Mouse (Mus musculus) limb, embryonic 14.5 days (tissue): ENCODE measurements at regions not wholly inside any gene's neighbourhood (a gene's known extent, or its start where the extent isn't known, plus 50 kb on each side); places are given as distances from the start of the nearest gene placed in this dataset.

Source experiments
- ATAC-seq: fragments of 200-750 bp; cut with Nextera tagmentation; 2 replicates; pipeline ENCODE4 v1.8.0; 2017; ENCODE audit warnings: low read depth, moderate number of reproducible peaks, moderate TSS enrichment; ENCODE audit not compliant: low FRiP score
- DNase-seq: peaks from one replicate; pipeline ENCODE4 v3.0.0-alpha.2; 2015; ENCODE audit warnings: low spot score
- H3K27ac ChIP-seq: fragments of 300-500 bp; sonication (generic); replicated peaks from 2 replicates; pipeline ENCODE4 v1.5.1; 2014; ENCODE audit warnings: low read depth, mild to moderate bottlenecking, low read length, moderate library complexity, mixed read lengths
- H3K27me3 ChIP-seq: fragments of 300-500 bp; sonication (generic); 2 replicates; pipeline ENCODE4 v1.6.1; 2014; ENCODE audit warnings: low read length, mixed read lengths; ENCODE audit not compliant: control insufficient read depth, insufficient read depth
- H3K36me3 ChIP-seq: fragments of 300-500 bp; sonication (generic); 2 replicates; pipeline ENCODE4 v1.6.1; 2014; ENCODE audit warnings: mild to moderate bottlenecking, low read length, moderate library complexity, mixed read lengths; ENCODE audit not compliant: control insufficient read depth, insufficient read depth
- H3K4me1 ChIP-seq: fragments of 300-500 bp; sonication (generic); 2 replicates; pipeline ENCODE4 v1.6.1; 2014; ENCODE audit warnings: antibody characterized with exemption, low read length, mixed read lengths; ENCODE audit not compliant: control insufficient read depth, insufficient read depth
- H3K4me2 ChIP-seq: fragments of 300-500 bp; sonication (generic); replicated peaks from 2 replicates; pipeline ENCODE4 v1.6.1; 2014; ENCODE audit warnings: low read depth, mild to moderate bottlenecking, low read length, moderate library complexity; ENCODE audit not compliant: severe bottlenecking
- H3K4me3 ChIP-seq: fragments of 300-500 bp; sonication (generic); replicated peaks from 2 replicates; pipeline ENCODE4 v1.5.1; 2014; ENCODE audit warnings: low read length
- H3K9ac ChIP-seq: fragments of 300-500 bp; sonication (generic); 2 replicates; pipeline ENCODE4 v1.6.1; 2014; ENCODE audit warnings: mild to moderate bottlenecking, low read depth, low read length, moderate library complexity; ENCODE audit not compliant: severe bottlenecking
- H3K9me3 ChIP-seq: fragments of 300-500 bp; sonication (generic); 2 replicates; pipeline ENCODE4 v1.6.1; 2016; ENCODE audit warnings: low read length; ENCODE audit not compliant: control insufficient read depth
- POLR2A ChIP-seq: fragments of 200-500 bp; IDR thresholded peaks from 2 replicates; pipeline ENCODE4 v1.8.0; 2012; ENCODE audit warnings: inconsistent platforms, mild to moderate bottlenecking, moderate library complexity, borderline replicate concordance; ENCODE audit not compliant: insufficient read depth, insufficient read length; ENCODE audit errors: extremely low read depth
- whole genome bisulfite sequencing: fragments of 180-500 bp; shearing (Covaris S2); extraction: QIAGEN DNeasy Blood & Tissue Kit; methylation state at CpG from one replicate; pipeline ENCODE4 v1.1.7; 2014; 5-methylcytosine and 5-hydroxymethylcytosine counted together

DNA sequence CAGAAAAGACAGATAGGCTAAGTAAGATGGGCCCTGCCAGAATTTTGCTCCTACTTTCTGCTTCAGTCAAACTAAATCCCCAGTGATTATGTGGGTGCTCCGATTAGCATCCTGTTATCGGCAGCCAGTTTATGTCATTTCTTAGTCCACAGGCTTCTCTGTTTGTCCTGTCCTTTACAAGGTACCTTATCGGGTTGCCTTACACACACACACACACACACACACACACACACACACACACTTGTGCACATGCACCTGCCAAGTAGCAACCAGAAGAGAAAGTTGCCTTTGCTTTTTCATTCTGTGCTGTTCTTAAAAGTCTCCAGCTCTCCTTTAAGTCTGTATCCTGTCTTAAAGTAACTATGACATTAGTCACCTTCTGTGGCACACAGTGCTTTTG, 235.8 kb upstream of the Ankrd55 start:
- no peak for DNase-seq
- Histone ChIP-seq H3K4me3 (no peak overlapping the region), H3K9ac (no peak overlapping the region), H3K4me1 (no peaks in the 10 kb centered on the region), H3K4me2 (no peak overlapping the region), H3K36me3 (no peaks in the 10 kb centered on the region), H3K27me3 (no peaks in the 10 kb centered on the region), H3K9me3 (no peaks in the 10 kb centered on the region), H3K27ac (no peak overlapping the region)
- no peak for TF ChIP-seq POLR2A
- no peak for ATAC-seq
- 86% methylated on average over 3 of the region's 3 CpGs for WGBS

DNA sequence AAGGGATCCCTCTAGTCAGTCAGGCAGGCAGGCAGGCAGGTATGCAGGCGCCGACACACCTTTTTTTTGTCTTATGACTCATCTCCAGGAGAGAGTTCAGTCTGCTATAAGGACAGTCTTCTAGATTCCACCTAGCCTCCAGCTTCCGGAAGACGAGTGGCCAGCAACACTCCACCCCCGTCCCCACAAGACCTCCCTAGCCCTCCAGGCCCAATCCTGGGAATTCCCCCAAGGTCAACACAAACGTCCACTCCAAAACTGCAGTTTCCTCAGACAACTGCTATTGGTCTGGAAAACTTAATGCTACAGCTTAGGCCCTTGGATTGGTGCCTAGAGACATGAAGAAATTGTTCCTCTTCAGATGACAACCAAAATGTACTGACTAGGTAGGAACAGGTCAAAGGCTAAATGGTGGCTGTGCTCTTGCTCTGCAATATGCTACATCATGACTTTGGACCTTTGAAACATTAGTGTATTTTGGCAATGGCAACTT, 233.3 kb upstream of the Ankrd55 start:
- no peak for TF ChIP-seq POLR2A
- Histone ChIP-seq H3K9me3 (no peaks in the 10 kb centered on the region), H3K27ac (no peak overlapping the region), H3K4me2 (no peak overlapping the region), H3K27me3 (no peaks in the 10 kb centered on the region), H3K36me3 (no peaks in the 10 kb centered on the region), H3K4me3 (no peak overlapping the region), H3K4me1 (peaks cover 4% of the 10 kb centered on the region), H3K9ac (no peak overlapping the region)
- ATAC-seq (no peak), DNase-seq (no peak)
- WGBS = 72% methylated on average over 6 of the region's 6 CpGs

DNA sequence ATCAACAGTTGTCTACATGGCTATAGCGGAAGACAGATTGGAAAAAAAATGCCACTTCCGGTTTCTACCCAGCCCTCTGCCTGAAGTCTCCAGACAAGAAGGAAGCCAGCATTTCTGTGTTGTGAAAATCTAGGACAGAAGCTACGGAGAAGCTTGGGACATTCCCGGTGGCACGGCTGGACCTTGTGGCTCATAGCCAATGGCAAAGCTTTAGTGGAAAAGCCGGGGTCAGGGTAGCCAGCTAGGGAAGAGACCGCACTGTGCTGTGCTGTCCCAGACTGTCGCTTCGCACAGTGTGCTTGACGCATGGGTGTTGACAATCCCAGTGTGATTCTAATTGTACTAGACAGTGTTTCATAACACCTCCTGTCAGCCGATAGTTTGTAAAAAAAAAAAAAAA, 230.0 kb upstream of the Ankrd55 start:
- peaks cover 8% of the 10 kb centered on the region for H3K4me1 ChIP-seq
- no peak overlapping the region for H3K4me3 ChIP-seq
- DNase-seq = no peak
- 72% methylated on average over 11 of the region's 11 CpGs for WGBS
- no peaks in the 10 kb centered on the region for H3K27me3 ChIP-seq
- no peak overlapping the region for H3K9ac ChIP-seq
- H3K36me3 ChIP-seq = no peaks in the 10 kb centered on the region
- H3K4me2 ChIP-seq = no peak overlapping the region
- no peak for ATAC-seq
- H3K9me3 ChIP-seq = no peaks in the 10 kb centered on the region
- TF ChIP-seq POLR2A = no peak
- H3K27ac ChIP-seq = no peak overlapping the region

- Histone ChIP-seq H3K4me1 (peaks cover 13% of the 10 kb centered on the region), H3K4me2 (no peak overlapping the region), H3K9ac (no peak overlapping the region), H3K27me3 (no peaks in the 10 kb centered on the region), H3K9me3 (no peaks in the 10 kb centered on the region), H3K27ac (no peak overlapping the region), H3K4me3 (no peak overlapping the region), H3K36me3 (no peaks in the 10 kb centered on the region)
- DNase-seq (no peak), ATAC-seq (no peak)
- WGBS = 73% methylated on average over 6 of the region's 6 CpGs
- no peak for TF ChIP-seq POLR2A
These were observed 229.5 kb upstream of the Ankrd55 start for GRCm38 (mm10) chr13:112058771-112059170.

DNA sequence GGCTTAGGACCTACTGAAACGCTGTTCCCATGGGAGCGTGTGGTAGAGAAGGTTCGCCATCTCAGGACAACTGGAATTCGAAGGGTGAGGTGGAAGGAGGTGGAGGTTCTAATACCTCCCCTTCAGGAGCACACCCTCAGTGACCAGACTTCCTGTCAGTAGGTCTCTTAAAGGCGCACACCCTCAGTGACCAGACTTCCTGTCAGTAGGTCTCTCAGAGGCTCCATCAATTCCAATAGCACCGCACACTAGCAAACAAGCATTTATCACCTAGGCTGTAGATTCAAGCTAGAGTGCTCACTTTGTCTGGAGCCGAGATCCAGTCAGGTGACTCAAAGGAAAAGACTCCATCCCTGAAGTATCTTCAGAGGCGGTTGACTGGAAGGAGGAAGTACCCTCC, 226.2 kb upstream of the Ankrd55 start:
- Histone ChIP-seq H3K9me3 (no peaks in the 10 kb centered on the region), H3K4me3 (no peak overlapping the region), H3K36me3 (no peaks in the 10 kb centered on the region), H3K4me2 (no peak overlapping the region), H3K9ac (no peak overlapping the region), H3K27me3 (no peaks in the 10 kb centered on the region), H3K27ac (no peak overlapping the region), H3K4me1 (peaks cover 24% of the 10 kb centered on the region)
- DNase-seq (no peak), ATAC-seq (no peak)
- 84% methylated on average over 8 of the region's 8 CpGs for WGBS
- TF ChIP-seq POLR2A = no peak
